Mouse (Mus musculus) heart, embryonic 14.5 days (tissue): ENCODE data around the gene Oip5. TPM values are rescaled to one million over a fixed set of nuclear protein-coding genes. Genes with fewer than 3 reads are reported as not detected.

Source experiments
- ATAC-seq: fragments of 200-750 bp; cut with Nextera tagmentation; 2 replicates; pipeline ENCODE4 v1.8.0; 2017; ENCODE audit warnings: low read depth, moderate TSS enrichment; ENCODE audit not compliant: insufficient number of reproducible peaks, insufficient read depth, low FRiP score
- H3K27ac ChIP-seq, 2 experiments: fragments of 200-500 bp in 1 of 2; fragments of 300-500 bp in 1 of 2; sonication (generic) in 1 of 2; replicated peaks in 1 of 2; 2 replicates each; pipeline ENCODE4 v1.5.1; 2012 to 2014; ENCODE audit warnings: low read depth in 2 of 2, low read length in 2 of 2, control low read depth in 1 of 2, mild to moderate bottlenecking in 1 of 2, mixed read lengths in 1 of 2; ENCODE audit not compliant: control insufficient read depth in 1 of 2, insufficient read depth in 1 of 2
- H3K27me3 ChIP-seq: fragments of 300-500 bp; sonication (generic); 2 replicates; pipeline ENCODE4 v1.6.1; 2014; ENCODE audit warnings: mild to moderate bottlenecking, low read length, control low read depth; ENCODE audit not compliant: control insufficient read depth, insufficient read depth
- H3K36me3 ChIP-seq: fragments of 300-500 bp; sonication (generic); 2 replicates; pipeline ENCODE4 v1.6.1; 2014; ENCODE audit warnings: mild to moderate bottlenecking, control low read depth, low read length, mixed read lengths; ENCODE audit not compliant: control insufficient read depth, insufficient read depth
- H3K4me1 ChIP-seq, 2 experiments: fragments of 200-500 bp in 1 of 2; fragments of 300-500 bp in 1 of 2; sonication (generic) in 1 of 2; 2 replicates each; pipeline ENCODE4 v1.6.1; 2012 to 2014; ENCODE audit warnings: low read length in 2 of 2, control low read depth in 1 of 2, mixed read lengths in 1 of 2; ENCODE audit not compliant: control insufficient read depth in 2 of 2, insufficient read depth in 2 of 2
- H3K4me2 ChIP-seq: fragments of 300-500 bp; sonication (generic); 2 replicates; pipeline ENCODE4 v1.6.1; 2014; ENCODE audit warnings: mild to moderate bottlenecking, low read length
- H3K4me3 ChIP-seq, 2 experiments: fragments of 200-500 bp in 1 of 2; fragments of 300-500 bp in 1 of 2; sonication (generic) in 1 of 2; 2 replicates each; pipeline ENCODE4 v1.5.1; 2012 to 2014; ENCODE audit warnings: low read length in 2 of 2, mild to moderate bottlenecking in 2 of 2, control low read depth in 1 of 2, low read depth in 1 of 2, moderate library complexity in 1 of 2; ENCODE audit not compliant: control insufficient read depth in 1 of 2, insufficient read depth in 1 of 2
- H3K9ac ChIP-seq: fragments of 300-500 bp; sonication (generic); 2 replicates; pipeline ENCODE4 v1.6.1; 2014; ENCODE audit warnings: mild to moderate bottlenecking, low read length
- H3K9me3 ChIP-seq: fragments of 300-500 bp; sonication (generic); 2 replicates; pipeline ENCODE4 v1.6.1; 2016; ENCODE audit warnings: low read length, control low read depth; ENCODE audit not compliant: control insufficient read depth
- WGBS: fragments of 180-500 bp; shearing (Covaris S2); extraction: QIAGEN DNeasy Blood & Tissue Kit; methylation state at CpG from one replicate; pipeline ENCODE4 v1.1.7; 2014; 5-methylcytosine and 5-hydroxymethylcytosine counted together
- polyA plus RNA-seq: library from polyadenylated mRNA; unstranded; fragments of >200 nt; fragmentation: Nextera tagmentation; extraction: Ambion mirVana; gene quantifications from 2 replicates; pipeline ENCODE4 v1.2.1, GENCODE M21; 2014

The Oip5 gene
- polyA plus RNA-seq, 1 experiment from 2014 or later, result 20.7 TPM

DNA sequence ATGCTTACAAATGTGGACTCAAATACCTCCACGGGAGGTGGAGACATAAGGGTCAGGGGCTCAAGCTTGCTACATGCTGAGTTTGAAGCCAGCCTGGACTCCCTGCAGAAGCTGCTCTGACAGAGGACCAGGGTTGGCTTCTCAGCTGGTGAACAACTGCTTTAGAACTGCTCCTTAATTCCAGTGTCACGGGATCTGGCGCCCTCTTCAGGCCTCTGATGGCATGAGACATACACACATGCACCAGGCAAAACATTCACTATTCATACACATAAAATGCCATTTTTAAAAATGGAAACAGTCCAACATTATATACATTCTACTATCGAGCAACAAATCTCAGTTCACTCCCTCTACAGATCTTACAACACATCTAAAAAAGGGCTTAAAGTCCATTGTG lies 30.9 kb downstream of the Oip5 start:
- Histone ChIP-seq H3K4me1 (0 out of 4 replicates have a peak, but pooled peaks cover 0 to 4% of the 10 kb centered on the region in 2 experiments), H3K27me3 (no peaks in the 10 kb centered on the region), H3K27ac (no peak overlapping the region), H3K9ac (no peak overlapping the region), H3K9me3 (no peaks in the 10 kb centered on the region), H3K4me3 (no peak overlapping the region), H3K36me3 (0 out of 2 replicates have a peak, but pooled peaks cover 3% of the 10 kb centered on the region), H3K4me2 (no peak overlapping the region)
- 16% methylated on average over 4 of the region's 4 CpGs for WGBS
- ATAC-seq, result no peak

DNA sequence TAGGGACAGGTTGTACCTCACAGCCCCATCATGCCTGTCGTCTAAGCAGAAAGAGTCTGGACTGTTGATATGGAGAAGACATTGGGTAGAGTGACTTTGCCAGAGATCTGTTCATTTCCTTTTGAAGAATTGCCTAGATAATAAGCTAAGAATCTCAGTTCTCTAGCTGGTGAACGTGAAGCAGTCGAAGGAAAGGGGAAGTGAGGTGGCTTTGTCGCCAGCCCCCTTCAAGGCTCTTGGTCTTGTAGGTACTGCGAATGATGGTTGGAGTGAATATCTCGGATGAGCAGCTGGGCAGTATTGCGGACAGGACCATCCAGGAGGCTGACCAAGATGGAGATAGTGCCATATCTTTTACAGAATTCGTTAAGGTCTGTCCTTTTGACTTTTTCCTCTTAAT lies 34.0 kb downstream of the Oip5 start:
- no peak overlapping the region for H3K4me3 ChIP-seq
- 87% methylated on average over 8 of the region's 8 CpGs for WGBS

DNA sequence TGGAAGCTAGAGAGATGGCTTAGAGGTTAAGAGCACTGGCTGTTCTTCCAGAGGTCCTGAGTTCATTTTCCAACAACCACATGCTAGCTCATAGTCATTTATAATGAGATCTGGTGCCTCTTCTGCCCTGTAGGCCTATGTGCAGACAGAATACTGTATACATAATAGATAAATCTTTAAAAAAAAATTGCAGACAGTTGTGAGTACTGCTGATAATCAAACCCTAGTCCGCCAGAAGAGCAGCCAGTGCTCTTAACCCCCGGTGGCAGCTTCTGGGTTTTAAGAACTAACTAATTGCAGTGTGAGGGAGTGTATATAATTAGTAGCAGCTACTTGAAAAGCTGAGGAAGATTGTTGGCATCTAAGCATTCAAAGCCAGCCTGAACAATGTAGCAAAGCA lies 34.8 kb downstream of the Oip5 start:
- no peak overlapping the region for H3K4me2 ChIP-seq
- H3K9ac ChIP-seq, result no peak overlapping the region
- no peak overlapping the region for H3K4me3 ChIP-seq
- H3K9me3 ChIP-seq, result no peaks in the 10 kb centered on the region
- H3K27ac ChIP-seq, result no peak overlapping the region
- no peak for ATAC-seq
- 0 out of 2 replicates have a peak, but pooled peaks cover 9% of the 10 kb centered on the region for H3K36me3 ChIP-seq
- WGBS, result 38% methylated on average over 2 of the region's 2 CpGs
- 0 out of 4 replicates have a peak, but pooled peaks cover 0 to 4% of the 10 kb centered on the region in 2 experiments for H3K4me1 ChIP-seq
- H3K27me3 ChIP-seq, result no peaks in the 10 kb centered on the region

More for the DNA sequence above, 34.0 kb downstream of the Oip5 start:
- no peaks in the 10 kb centered on the region for H3K27me3 ChIP-seq
- ATAC-seq, result no peak
- no peak overlapping the region for H3K9ac ChIP-seq
- H3K4me1 ChIP-seq, result 0 out of 4 replicates have a peak, but pooled peaks cover 0 to 4% of the 10 kb centered on the region in 2 experiments
- no peaks in the 10 kb centered on the region for H3K9me3 ChIP-seq
- no peak overlapping the region for H3K4me2 ChIP-seq
- H3K36me3 ChIP-seq, result 0 out of 2 replicates have a peak, but pooled peaks cover 6% of the 10 kb centered on the region
- H3K27ac ChIP-seq, result no peak overlapping the region

DNA sequence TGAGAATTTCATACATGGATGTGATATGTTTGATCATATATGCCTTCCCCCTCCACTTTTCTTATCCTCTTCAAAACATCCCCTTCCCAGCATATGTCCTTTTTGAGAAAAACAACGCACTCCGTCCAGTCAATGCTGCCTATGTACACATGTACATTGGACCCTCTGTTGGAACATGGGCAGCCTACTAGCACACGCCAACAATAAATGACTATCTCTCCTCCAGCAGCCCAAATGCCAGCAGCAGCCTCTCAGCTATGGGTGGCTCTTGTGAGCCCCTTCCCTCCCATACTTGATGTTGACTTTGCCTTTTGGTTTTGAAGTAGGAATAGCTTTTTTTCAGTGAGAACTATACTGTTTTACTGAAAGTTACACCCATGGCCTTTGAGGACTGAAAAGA lies 36.7 kb downstream of the Oip5 start:
- Histone ChIP-seq H3K36me3 (peaks cover 9% of the 10 kb centered on the region; the same call in 1 of the 2 replicates), H3K4me2 (no peak overlapping the region), H3K4me3 (no peak overlapping the region), H3K4me1 (0 out of 4 replicates have a peak, but pooled peaks cover 0 to 4% of the 10 kb centered on the region in 2 experiments), H3K9me3 (no peaks in the 10 kb centered on the region), H3K27me3 (no peaks in the 10 kb centered on the region), H3K9ac (no peak overlapping the region), H3K27ac (no peak overlapping the region)
- WGBS, result 93% methylated on average over 3 of the region's 3 CpGs
- no peak for ATAC-seq

DNA sequence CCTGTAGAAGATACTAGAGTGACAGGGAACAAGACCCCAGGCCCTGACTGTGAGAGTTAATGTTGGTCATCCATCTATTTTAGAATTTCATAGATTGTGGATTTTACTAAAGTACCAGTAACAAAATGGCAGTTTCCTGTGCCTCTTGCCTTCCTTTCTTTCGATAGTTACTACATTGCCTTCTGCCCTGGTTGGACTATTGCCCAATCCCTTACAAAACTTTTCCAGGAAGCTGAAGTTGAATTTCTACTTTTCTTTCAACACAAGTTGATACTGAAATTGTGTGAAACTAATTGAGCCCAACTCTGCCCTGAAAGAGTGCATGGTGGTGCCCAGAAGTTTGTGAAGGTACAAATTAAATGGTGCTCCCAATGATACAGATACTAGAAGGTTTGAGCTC lies 45.8 kb downstream of the Oip5 start:
- H3K4me2 ChIP-seq, result no peak overlapping the region
- no peak overlapping the region for H3K27ac ChIP-seq
- H3K36me3 ChIP-seq, result peaks cover 21% of the 10 kb centered on the region
- no peak overlapping the region for H3K9ac ChIP-seq
- H3K4me1 ChIP-seq, result no peaks in the 10 kb centered on the region
- no peak for ATAC-seq
- WGBS, result 76% methylated on average over 1 of the region's 1 CpGs
- no peaks in the 10 kb centered on the region for H3K27me3 ChIP-seq
- no peak overlapping the region for H3K4me3 ChIP-seq
- no peaks in the 10 kb centered on the region for H3K9me3 ChIP-seq

DNA sequence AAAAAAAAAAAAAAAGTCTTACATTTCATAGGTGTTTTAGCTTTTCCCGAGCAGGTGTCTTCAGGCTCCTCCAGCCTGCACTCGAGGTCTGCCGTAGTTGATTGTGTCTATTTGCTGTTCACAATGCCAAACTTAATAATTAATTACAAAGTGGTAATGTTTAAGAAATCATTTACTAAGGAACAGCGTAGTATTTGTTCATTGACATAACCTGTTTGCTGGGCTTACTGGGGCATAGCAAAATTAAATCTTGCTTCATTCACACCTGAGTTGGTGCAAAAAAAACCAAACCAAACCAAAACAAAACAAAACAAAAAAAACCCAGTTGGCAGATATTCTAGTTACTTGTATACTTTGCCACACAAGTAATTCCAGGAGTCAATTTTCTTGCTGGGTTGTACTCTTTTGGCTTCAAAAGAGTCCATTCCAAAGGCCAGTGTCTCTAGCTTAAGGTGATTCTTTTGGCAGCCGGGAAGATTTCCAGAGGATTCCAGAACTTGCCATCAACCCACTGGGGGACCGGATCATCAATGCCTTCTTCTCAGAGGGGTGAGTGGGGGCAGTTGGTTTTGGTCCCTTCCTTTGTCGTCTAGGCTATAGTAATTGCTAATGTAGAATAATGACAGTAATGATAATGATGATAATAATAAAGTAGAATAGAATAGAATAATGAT lies 52.0 kb downstream of the Oip5 start:
- no peak overlapping the region for H3K4me2 ChIP-seq
- no peak for ATAC-seq
- H3K4me1 ChIP-seq, result no peaks in the 10 kb centered on the region
- H3K4me3 ChIP-seq, result no peak overlapping the region
- peaks cover 28% of the 10 kb centered on the region for H3K36me3 ChIP-seq
- WGBS, result 87% methylated on average over 7 of the region's 7 CpGs
- H3K27me3 ChIP-seq, result no peaks in the 10 kb centered on the region
- no peaks in the 10 kb centered on the region for H3K9me3 ChIP-seq
- no peak overlapping the region for H3K9ac ChIP-seq
- no peak overlapping the region for H3K27ac ChIP-seq

DNA sequence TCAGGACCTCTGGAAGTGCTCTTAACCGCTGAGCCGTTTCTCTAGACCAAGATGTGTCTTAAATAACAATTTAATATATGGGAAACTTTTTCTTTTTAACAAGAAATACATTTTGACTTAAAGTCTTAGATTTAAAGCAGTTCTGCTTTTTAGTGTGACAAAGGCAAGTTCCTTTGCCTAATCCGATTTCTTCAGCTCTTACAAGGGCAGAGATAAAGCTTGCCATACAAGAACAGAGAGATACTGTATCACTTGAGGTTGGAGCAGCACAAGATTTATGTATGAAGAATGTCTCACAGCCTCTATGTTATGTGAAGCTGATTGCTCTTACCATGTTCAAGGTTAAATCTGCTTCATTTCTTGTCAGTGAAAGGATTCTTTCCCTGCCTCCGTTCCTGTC lies 53.0 kb downstream of the Oip5 start:
- ATAC-seq, result no peak
- Histone ChIP-seq H3K4me3 (no peak overlapping the region), H3K9me3 (no peaks in the 10 kb centered on the region), H3K4me1 (no peaks in the 10 kb centered on the region), H3K9ac (no peak overlapping the region), H3K36me3 (peaks cover 31% of the 10 kb centered on the region), H3K27me3 (no peaks in the 10 kb centered on the region), H3K27ac (no peak overlapping the region), H3K4me2 (no peak overlapping the region)
- 84% methylated on average over 4 of the region's 4 CpGs for WGBS

DNA sequence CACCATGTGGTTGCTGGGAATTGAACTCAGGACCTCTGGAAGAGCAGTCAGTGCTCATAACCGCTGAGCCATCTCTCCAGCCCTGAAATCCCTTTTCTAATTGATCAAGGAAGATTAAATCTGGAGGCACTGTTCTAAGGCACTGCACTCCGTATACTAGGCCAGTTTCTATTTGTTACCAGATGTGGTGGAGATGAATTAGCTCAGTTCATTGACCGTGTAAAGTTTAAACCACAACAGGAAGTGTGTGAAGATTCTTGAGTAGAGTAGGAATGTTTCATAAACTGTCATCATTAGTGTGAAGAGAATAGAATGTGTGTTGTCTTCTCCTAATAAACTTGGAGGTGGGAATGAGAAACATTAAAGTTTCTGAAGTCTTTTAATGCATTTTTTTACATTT lies 56.5 kb downstream of the Oip5 start:
- Histone ChIP-seq H3K27ac (no peak overlapping the region), H3K9ac (no peak overlapping the region), H3K4me2 (no peak overlapping the region), H3K4me1 (no peaks in the 10 kb centered on the region), H3K4me3 (no peak overlapping the region), H3K27me3 (no peaks in the 10 kb centered on the region), H3K36me3 (peaks cover 26% of the 10 kb centered on the region), H3K9me3 (no peaks in the 10 kb centered on the region)
- 84% methylated on average over 3 of the region's 3 CpGs for WGBS
- no peak for ATAC-seq
